Mouse (Mus musculus): ENCODE data around the gene Slc6a19. TPM values are rescaled to one million over a fixed set of nuclear protein-coding genes. Genes with fewer than 3 reads are reported as not detected.
A peak's percentile ranks its signal among the peaks of the same experiment; 100 is the strongest.

Slc6a19 gene
- polyA plus RNA-seq, 1 experiment from 2014 or later, result 0.08 TPM

DNA sequence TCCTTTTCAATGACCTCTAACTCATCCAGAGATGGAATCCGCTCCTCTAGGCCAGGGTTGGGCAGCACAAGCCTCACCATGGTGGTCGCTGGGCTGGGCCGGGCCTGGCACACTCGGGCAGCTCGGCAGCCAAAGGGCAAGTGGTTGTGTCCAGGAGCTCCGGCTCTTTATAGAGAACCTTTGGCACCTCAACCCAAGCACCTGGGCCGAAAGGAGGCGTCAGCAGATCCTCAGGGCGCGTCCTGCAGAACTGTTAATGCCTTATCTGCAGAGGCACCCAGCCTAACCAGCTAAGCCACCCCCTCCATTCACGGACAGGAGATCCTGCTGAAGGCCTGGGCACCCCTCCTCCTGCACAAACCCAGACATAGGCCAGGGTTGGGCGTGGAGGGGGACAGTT, 4.1 kb downstream of the Slc6a19 start:
- Histone ChIP-seq H3K9me3 (ENCODE audit: low read depth, low read length) (no peaks in the 10 kb centered on the region), H3K4me2 (no peak overlapping the region), H3K36me3 (ENCODE audit: insufficient read depth) (no peaks in the 10 kb centered on the region), H3K4me3 (ENCODE audit: low read depth, low read length) (no peak overlapping the region), H3K27me3 (ENCODE audit: insufficient read depth, low read length) (no peaks in the 10 kb centered on the region), H3K9ac (no peak overlapping the region), H3K4me1 (ENCODE audit: insufficient read depth) (no peaks in the 10 kb centered on the region), H3K27ac (ENCODE audit: low read depth) (no peak overlapping the region)
- 85% methylated on average over 12 of the region's 12 CpGs for WGBS
- TF ChIP-seq CTCF (IDR thresholded peaks at IDR 0.05; ENCODE audit: low read depth), result no peak
- ATAC-seq (ENCODE audit: insufficient read depth) (no peak), DNase-seq (no peak)

DNA sequence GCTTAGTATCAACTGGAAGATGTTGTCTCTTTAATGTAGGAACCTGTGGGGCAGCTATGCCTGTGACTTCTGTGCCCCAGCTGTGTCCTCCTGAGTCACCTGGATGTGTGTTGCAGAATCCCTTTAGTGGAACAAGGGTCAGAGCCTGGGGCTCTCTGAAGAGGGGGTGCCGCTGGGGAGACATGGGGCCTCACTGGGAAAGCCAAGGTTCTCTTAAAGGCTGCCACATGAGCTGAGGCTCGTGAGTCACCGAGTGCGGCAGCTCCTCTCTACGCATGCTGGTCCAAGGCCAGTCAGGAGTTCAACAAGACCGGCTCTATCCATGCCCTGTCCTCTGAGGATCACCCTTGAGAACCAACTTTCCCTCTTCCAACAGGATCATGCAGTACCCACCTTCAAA, 5.0 kb downstream of the Slc6a19 start:
- no peak for TF ChIP-seq CTCF (IDR thresholded peaks at IDR 0.05; ENCODE audit: low read depth)
- Histone ChIP-seq H3K9me3 (ENCODE audit: low read depth, low read length) (no peaks in the 10 kb centered on the region), H3K9ac (no peak overlapping the region), H3K4me2 (no peak overlapping the region), H3K4me3 (ENCODE audit: low read depth, low read length) (no peak overlapping the region), H3K27ac (ENCODE audit: low read depth) (no peak overlapping the region), H3K4me1 (ENCODE audit: insufficient read depth) (no peaks in the 10 kb centered on the region), H3K27me3 (ENCODE audit: insufficient read depth, low read length) (no peaks in the 10 kb centered on the region), H3K36me3 (ENCODE audit: insufficient read depth) (no peaks in the 10 kb centered on the region)
- DNase-seq (no peak), ATAC-seq (ENCODE audit: insufficient read depth) (no peak)
- WGBS, result 85% methylated on average over 6 of the region's 6 CpGs

DNA sequence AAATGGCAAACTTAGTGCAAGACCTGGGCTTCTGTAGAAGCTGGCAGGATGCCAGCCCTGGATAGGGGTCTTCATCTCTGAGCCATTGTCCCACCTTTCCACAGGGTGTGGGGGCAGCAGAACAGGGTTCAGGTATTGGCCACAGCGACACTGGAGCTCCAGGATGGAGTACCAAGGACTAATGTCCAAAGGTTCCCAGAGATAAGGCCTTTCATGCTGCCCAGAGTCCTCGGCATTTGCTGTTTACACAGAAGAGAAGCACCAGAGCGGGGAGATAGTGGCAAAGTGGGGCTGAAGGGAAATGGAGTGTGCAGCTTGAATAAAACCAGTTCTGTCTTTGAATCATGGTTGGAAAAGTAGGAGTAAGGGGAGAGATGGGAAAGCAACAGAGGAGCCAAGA, 8.1 kb downstream of the Slc6a19 start:
- TF ChIP-seq CTCF (IDR thresholded peaks at IDR 0.05; ENCODE audit: low read depth), result no peak
- ATAC-seq (ENCODE audit: insufficient read depth), result no peak
- H3K4me2 ChIP-seq, result no peak overlapping the region
- 40% methylated on average over 3 of the region's 3 CpGs for WGBS
- no peak overlapping the region for H3K27ac ChIP-seq (ENCODE audit: low read depth)
- DNase-seq, result no peak
- no peaks in the 10 kb centered on the region for H3K36me3 ChIP-seq (ENCODE audit: insufficient read depth)
- H3K4me1 ChIP-seq (ENCODE audit: insufficient read depth), result no peaks in the 10 kb centered on the region
- H3K9ac ChIP-seq, result no peak overlapping the region
- no peaks in the 10 kb centered on the region for H3K9me3 ChIP-seq (ENCODE audit: low read depth, low read length)
- H3K27me3 ChIP-seq (ENCODE audit: insufficient read depth, low read length), result no peaks in the 10 kb centered on the region
- no peak overlapping the region for H3K4me3 ChIP-seq (ENCODE audit: low read depth, low read length)

DNA sequence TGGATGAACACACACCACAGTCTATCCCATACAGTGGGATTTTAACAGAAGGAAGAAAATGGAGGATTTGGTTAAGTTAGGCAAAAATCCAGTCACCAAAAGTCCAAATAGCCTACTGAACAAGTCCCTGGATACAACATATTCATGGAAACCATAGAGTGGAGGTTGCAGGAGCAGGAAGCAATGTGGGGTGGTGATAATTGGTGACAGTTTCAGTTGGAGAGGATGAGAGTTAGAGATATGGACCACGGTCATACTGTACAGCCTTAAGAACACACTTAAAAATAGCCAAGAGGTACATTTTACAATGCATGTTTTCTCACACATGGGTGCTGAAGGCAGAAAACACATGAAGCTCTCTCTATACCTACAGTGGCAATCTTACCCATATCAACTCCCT, 9.7 kb downstream of the Slc6a19 start:
- no peak for TF ChIP-seq CTCF (IDR thresholded peaks at IDR 0.05; ENCODE audit: low read depth)
- no peak for ATAC-seq (ENCODE audit: insufficient read depth)
- Histone ChIP-seq H3K4me3 (ENCODE audit: low read depth, low read length) (no peak overlapping the region), H3K4me1 (ENCODE audit: insufficient read depth) (no peaks in the 10 kb centered on the region), H3K36me3 (ENCODE audit: insufficient read depth) (no peaks in the 10 kb centered on the region), H3K27me3 (ENCODE audit: insufficient read depth, low read length) (no peaks in the 10 kb centered on the region), H3K9me3 (ENCODE audit: low read depth, low read length) (no peaks in the 10 kb centered on the region), H3K4me2 (no peak overlapping the region), H3K9ac (no peak overlapping the region), H3K27ac (ENCODE audit: low read depth) (no peak overlapping the region)
- 73% methylated on average over 1 of the region's 1 CpGs for WGBS
- DNase-seq, result no peak

DNA sequence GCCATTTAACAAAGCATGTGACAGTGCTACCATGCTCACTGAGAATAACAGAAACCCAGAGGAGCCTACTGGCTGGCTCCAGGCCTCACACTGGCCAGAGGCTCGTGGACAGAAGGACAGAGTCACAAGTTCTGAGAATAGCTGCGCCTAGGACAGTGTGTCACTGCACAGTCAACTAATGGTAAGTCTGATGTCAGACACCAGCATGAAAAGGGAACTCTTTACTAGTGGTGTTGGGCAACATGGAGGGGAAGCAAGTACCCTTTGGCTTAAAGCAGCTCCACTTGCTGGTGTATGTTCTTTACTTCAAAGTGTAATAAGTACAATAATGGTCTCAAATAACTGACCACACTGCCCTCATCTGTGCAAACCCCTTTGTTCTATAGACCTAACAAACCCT, 11.3 kb downstream of the Slc6a19 start:
- Histone ChIP-seq H3K27me3 (ENCODE audit: insufficient read depth, low read length) (no peaks in the 10 kb centered on the region), H3K9ac (no peak overlapping the region), H3K36me3 (ENCODE audit: insufficient read depth) (no peaks in the 10 kb centered on the region), H3K9me3 (ENCODE audit: low read depth, low read length) (no peaks in the 10 kb centered on the region), H3K4me3 (ENCODE audit: low read depth, low read length) (no peak overlapping the region), H3K4me1 (ENCODE audit: insufficient read depth) (no peaks in the 10 kb centered on the region), H3K4me2 (no peak overlapping the region), H3K27ac (ENCODE audit: low read depth) (no peak overlapping the region)
- DNase-seq (no peak), ATAC-seq (ENCODE audit: insufficient read depth) (no peak)
- WGBS, result 70% methylated on average over 2 of the region's 2 CpGs
- no peak for TF ChIP-seq CTCF (IDR thresholded peaks at IDR 0.05; ENCODE audit: low read depth)

DNA sequence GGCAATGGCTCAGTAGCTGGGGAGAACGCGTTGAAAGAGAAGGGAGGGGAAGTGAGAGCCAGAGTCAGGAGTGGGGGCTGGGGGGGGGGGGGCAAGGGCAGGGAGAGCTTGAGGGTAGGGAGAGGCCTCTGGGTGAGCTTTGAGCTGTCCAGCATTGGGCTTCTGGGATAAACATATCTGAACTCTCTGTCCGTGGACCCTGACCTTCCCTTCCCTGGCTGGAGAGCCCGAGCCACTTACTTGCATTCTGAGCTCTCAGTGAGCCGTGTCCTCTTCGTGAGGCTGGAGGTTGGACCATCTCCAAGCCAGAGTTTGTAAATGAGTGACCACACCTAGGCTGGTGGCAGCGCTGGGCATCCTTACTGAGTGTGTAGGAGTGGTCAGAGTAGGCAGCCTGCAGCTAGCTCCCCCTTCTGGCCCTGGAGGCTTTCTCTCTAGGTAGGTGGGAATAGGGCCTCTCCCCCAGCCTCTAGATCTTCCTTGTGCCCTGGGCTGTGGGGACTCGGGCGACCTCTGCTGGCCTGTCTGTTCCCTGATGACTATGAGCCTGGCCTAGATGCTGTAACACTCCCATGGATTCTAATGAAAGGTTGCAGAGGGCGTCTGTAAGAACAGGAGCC, 12.3 kb downstream of the Slc6a19 start:
- Histone ChIP-seq H3K4me2 (no peak overlapping the region), H3K4me3 (ENCODE audit: low read depth, low read length) (no peak overlapping the region), H3K27ac (ENCODE audit: low read depth) (no peak overlapping the region), H3K4me1 (ENCODE audit: insufficient read depth) (no peaks in the 10 kb centered on the region), H3K36me3 (ENCODE audit: insufficient read depth) (no peaks in the 10 kb centered on the region), H3K9ac (no peak overlapping the region), H3K9me3 (ENCODE audit: low read depth, low read length) (no peaks in the 10 kb centered on the region), H3K27me3 (ENCODE audit: insufficient read depth, low read length) (no peaks in the 10 kb centered on the region)
- DNase-seq (peak; percentile 76), ATAC-seq (ENCODE audit: insufficient read depth) (peak; percentile 89)
- 23% methylated on average over 10 of the region's 10 CpGs for WGBS
- TF ChIP-seq CTCF (IDR thresholded peaks at IDR 0.05; ENCODE audit: low read depth), result peak; percentile 79

DNA sequence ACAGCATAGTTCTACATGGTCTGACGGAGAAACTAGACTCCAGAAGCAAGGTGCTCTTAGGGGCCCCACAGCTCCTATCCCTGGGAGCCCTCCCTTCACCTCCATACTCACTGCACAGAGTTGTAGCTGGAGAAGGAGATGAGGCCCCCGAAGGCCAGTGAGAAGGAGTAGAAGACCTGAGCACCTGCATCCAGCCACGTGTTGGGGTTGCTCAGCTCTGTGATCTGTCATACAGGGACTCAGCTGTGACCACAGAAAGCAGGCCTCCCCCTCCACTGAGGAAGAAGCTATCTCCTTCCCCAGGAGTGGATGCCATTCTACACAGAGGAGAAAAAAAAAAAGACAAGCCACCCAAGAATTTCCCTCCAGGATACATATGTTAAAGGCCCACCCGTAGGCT, 15.7 kb downstream of the Slc6a19 start:
- Histone ChIP-seq H3K9me3 (ENCODE audit: low read depth, low read length) (no peaks in the 10 kb centered on the region), H3K4me3 (ENCODE audit: low read depth, low read length) (no peak overlapping the region), H3K36me3 (ENCODE audit: insufficient read depth) (no peaks in the 10 kb centered on the region), H3K4me1 (ENCODE audit: insufficient read depth) (no peaks in the 10 kb centered on the region), H3K9ac (no peak overlapping the region), H3K27ac (ENCODE audit: low read depth) (no peak overlapping the region), H3K27me3 (ENCODE audit: insufficient read depth, low read length) (no peaks in the 10 kb centered on the region), H3K4me2 (no peak overlapping the region)
- 74% methylated on average over 4 of the region's 4 CpGs for WGBS
- no peak for TF ChIP-seq CTCF (IDR thresholded peaks at IDR 0.05; ENCODE audit: low read depth)
- DNase-seq, result no peak
- no peak for ATAC-seq (ENCODE audit: insufficient read depth)

DNA sequence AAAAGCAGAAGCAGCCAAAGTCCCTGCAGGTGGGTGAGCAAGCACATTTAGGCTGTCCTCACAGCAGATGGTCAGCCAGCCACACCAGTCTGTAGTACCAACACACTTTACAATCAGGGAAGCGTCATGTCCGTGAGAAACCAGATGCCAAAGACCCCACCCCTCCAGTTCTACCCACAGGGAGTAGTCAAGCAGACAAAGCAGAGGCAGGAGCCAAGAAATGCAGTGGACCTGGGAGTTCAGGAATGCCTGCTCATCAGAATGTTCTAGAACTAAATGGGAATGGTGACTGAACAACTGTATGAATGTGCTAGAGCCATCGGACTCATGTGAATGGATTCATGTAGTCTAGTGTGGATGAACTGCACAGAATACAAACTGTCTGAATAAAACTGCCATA, 17.1 kb downstream of the Slc6a19 start:
- Histone ChIP-seq H3K9ac (no peak overlapping the region), H3K36me3 (ENCODE audit: insufficient read depth) (no peaks in the 10 kb centered on the region), H3K4me2 (no peak overlapping the region), H3K4me3 (ENCODE audit: low read depth, low read length) (no peak overlapping the region), H3K27ac (ENCODE audit: low read depth) (no peak overlapping the region), H3K4me1 (ENCODE audit: insufficient read depth) (no peaks in the 10 kb centered on the region), H3K9me3 (ENCODE audit: low read depth, low read length) (no peaks in the 10 kb centered on the region), H3K27me3 (ENCODE audit: insufficient read depth, low read length) (no peaks in the 10 kb centered on the region)
- ATAC-seq (ENCODE audit: insufficient read depth), result no peak
- TF ChIP-seq CTCF (IDR thresholded peaks at IDR 0.05; ENCODE audit: low read depth), result no peak
- DNase-seq, result no peak
- WGBS, result 62% methylated on average over 3 of the region's 3 CpGs

All from lung, embryonic 14.5 days (tissue).